Mouse (Mus musculus) intestine, postnatal 0 days (tissue): ENCODE data around the gene Fgfr2. TPM values are rescaled to one million over a fixed set of nuclear protein-coding genes. Genes with fewer than 3 reads are reported as not detected.

Experiments used
- ATAC-seq: fragments of 200-750 bp; cut with Nextera tagmentation; 2 replicates; pipeline ENCODE4 v1.8.0; 2017; ENCODE audit warnings: mild to moderate bottlenecking, moderate TSS enrichment, moderate library complexity
- H3K27ac ChIP-seq: fragments of 300-500 bp; sonication (generic); 2 replicates; pipeline ENCODE4 v1.5.1; 2014; ENCODE audit warnings: mild to moderate bottlenecking, low read depth, low read length, moderate library complexity
- H3K27me3 ChIP-seq: fragments of 300-500 bp; sonication (generic); replicated peaks from 2 replicates; pipeline ENCODE4 v1.6.1; 2014; ENCODE audit warnings: low read length, mixed read lengths; ENCODE audit not compliant: control insufficient read depth, insufficient read depth
- H3K36me3 ChIP-seq: fragments of 300-500 bp; sonication (generic); 2 replicates; pipeline ENCODE4 v1.6.1; 2014; ENCODE audit warnings: mild to moderate bottlenecking, moderate library complexity; ENCODE audit not compliant: control insufficient read depth, insufficient read depth
- H3K4me1 ChIP-seq: fragments of 300-500 bp; sonication (generic); replicated peaks from 2 replicates; pipeline ENCODE4 v1.6.1; 2014; ENCODE audit warnings: antibody characterized with exemption, low read length, mixed read lengths; ENCODE audit not compliant: control insufficient read depth, insufficient read depth
- H3K4me2 ChIP-seq: fragments of 300-500 bp; sonication (generic); replicated peaks from 2 replicates; pipeline ENCODE4 v1.6.1; 2014; ENCODE audit warnings: low read depth, mild to moderate bottlenecking, moderate library complexity
- H3K4me3 ChIP-seq: fragments of 300-500 bp; sonication (generic); 2 replicates; pipeline ENCODE4 v1.5.1; 2014; ENCODE audit warnings: low read depth, low read length
- H3K9ac ChIP-seq: fragments of 300-500 bp; sonication (generic); 2 replicates; pipeline ENCODE4 v1.6.1; 2014; ENCODE audit warnings: mild to moderate bottlenecking, low read depth, low read length
- H3K9me3 ChIP-seq: fragments of 300-500 bp; sonication (generic); 2 replicates; pipeline ENCODE4 v1.6.1; 2016; ENCODE audit warnings: mixed run types; ENCODE audit not compliant: control insufficient read depth
- CTCF ChIP-seq: sonication (generic); IDR thresholded peaks from 2 replicates; pipeline ENCODE4 v1.5.1; 2016; ENCODE audit warnings: low read depth, mild to moderate bottlenecking, control low read depth, antibody characterized with exemption, moderate library complexity
- WGBS: fragments of 180-500 bp; shearing (Covaris S2); extraction: QIAGEN DNeasy Blood & Tissue Kit; methylation state at CpG from one replicate; pipeline ENCODE4 v1.1.7; 2014; 5-methylcytosine and 5-hydroxymethylcytosine counted together
- polyA plus RNA-seq: library from polyadenylated mRNA; unstranded; fragments of >200 nt; fragmentation: Nextera tagmentation; extraction: Ambion mirVana; gene quantifications from 2 replicates; pipeline ENCODE4 v1.2.1, GENCODE M21; 2015

Fgfr2 gene
- polyA plus RNA-seq, 1 experiment from 2014 or later: 29.5 TPM

DNA sequence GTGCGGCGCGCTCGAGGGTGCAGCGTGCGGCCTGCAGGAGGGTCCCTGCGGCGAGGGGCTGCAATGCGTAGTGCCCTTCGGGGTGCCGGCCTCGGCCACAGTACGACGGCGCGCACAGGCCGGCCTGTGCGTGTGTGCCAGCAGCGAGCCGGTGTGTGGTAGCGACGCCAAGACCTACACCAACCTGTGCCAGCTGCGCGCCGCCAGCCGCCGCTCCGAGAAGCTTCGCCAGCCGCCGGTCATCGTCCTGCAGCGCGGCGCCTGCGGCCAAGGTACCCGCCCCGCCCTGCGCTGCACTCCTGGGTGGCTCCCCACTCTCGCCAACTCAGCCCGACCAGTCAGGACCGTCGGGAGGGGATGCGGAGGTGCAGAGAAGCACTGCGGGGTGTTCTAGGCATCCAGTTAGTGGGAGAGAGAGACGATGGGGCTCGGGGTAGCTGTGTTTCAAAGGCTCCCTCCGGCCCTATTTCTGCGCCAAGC lies 2186.6 kb downstream of the Fgfr2 start:
- H3K4me1 ChIP-seq: no peaks in the 10 kb centered on the region; the same call in 1 of the 2 replicates
- no peak for TF ChIP-seq CTCF
- H3K4me3 ChIP-seq: peak overlapping the region; percentile 55
- H3K27me3 ChIP-seq: peaks cover 56% of the 10 kb centered on the region
- no peak for ATAC-seq
- H3K4me2 ChIP-seq: peak overlapping the region; percentile 82
- 2% methylated on average over 47 of the region's 49 CpGs for WGBS
- no peaks in the 10 kb centered on the region for H3K36me3 ChIP-seq
- no peaks in the 10 kb centered on the region for H3K9me3 ChIP-seq
- no peak overlapping the region for H3K9ac ChIP-seq
- H3K27ac ChIP-seq: no peak overlapping the region

DNA sequence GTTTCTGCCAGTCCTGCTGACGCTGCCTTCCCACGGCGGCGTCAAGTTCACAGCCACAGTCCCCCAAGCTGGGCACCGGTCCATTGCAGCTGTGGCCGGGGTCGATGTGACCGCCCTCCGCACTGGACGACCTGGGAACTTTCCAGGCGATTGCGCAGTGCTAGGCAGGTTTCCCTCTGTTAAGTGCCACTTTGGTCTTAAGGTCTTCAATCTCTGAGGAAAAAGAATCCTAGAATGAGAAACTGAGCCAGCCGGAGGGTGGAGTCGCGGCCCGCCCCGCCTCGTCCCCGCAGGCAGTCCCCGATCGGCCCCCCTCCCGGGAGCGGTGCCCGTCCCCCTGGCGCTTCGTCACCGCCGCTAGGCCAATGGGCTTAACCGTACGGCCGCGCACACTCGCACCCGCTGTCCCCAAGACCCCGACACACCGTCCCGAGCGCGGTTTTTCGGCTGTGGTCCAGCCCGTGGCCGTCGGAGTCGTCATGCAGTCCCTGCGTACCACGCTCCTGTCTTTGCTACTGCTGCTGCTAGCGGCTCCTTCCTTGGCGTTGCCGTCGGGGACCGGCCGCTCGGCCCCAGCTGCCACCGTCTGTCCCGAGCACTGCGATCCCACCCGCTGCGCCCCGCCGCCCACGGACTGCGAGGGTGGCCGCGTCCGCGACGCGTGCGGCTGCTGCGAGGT lies 2187.2 kb downstream of the Fgfr2 start, which contains the start of gene Htra1:
Gene Htra1, plus strand, starts transcription at position 319 of the 679 bp plus-strand sequence.
- TF ChIP-seq CTCF: no peak
- no peaks in the 10 kb centered on the region; the same call in 1 of the 2 replicates for H3K4me1 ChIP-seq
- no peak within 1 kb of the TSS for H3K9ac ChIP-seq
- H3K9me3 ChIP-seq: no peaks in the 10 kb centered on the region
- H3K4me2 ChIP-seq: peak within 1 kb of the TSS; percentile 82
- H3K27me3 ChIP-seq: peaks cover 56% of the 10 kb centered on the region
- H3K4me3 ChIP-seq: peak within 1 kb of the TSS; percentile 55
- H3K36me3 ChIP-seq: no peaks in the 10 kb centered on the region
- WGBS: under 1% methylated on average over 69 of the region's 70 CpGs
- no peak within 1 kb of the TSS for H3K27ac ChIP-seq
- no peak for ATAC-seq

DNA sequence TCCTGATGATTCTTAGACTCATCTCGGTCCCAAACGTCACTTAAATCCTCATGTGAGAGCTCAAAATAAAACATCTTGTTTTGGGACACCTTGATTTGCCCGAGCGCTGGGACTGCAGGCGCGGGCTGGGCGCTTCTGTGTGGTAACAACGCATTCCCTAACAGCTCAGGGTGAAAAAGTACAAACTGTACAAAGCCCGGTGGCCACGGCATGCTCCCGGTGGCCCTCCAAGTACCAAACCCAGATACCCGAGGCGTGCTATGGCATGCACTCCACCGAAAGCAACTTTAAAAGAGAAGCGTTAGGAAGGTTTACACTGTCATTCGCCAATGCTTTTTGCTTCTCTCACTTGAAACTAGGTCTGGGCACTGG lies 2187.7 kb downstream of the Fgfr2 start:
- Histone ChIP-seq H3K27ac (no peak overlapping the region), H3K9ac (no peak overlapping the region), H3K4me1 (no peaks in the 10 kb centered on the region; the same call in 1 of the 2 replicates), H3K27me3 (peaks cover 56% of the 10 kb centered on the region), H3K36me3 (no peaks in the 10 kb centered on the region), H3K4me3 (peak overlapping the region; percentile 55), H3K4me2 (peak overlapping the region; percentile 82), H3K9me3 (no peaks in the 10 kb centered on the region)
- no peak for ATAC-seq
- 10% methylated on average over 16 of the region's 16 CpGs for WGBS
- no peak for TF ChIP-seq CTCF

DNA sequence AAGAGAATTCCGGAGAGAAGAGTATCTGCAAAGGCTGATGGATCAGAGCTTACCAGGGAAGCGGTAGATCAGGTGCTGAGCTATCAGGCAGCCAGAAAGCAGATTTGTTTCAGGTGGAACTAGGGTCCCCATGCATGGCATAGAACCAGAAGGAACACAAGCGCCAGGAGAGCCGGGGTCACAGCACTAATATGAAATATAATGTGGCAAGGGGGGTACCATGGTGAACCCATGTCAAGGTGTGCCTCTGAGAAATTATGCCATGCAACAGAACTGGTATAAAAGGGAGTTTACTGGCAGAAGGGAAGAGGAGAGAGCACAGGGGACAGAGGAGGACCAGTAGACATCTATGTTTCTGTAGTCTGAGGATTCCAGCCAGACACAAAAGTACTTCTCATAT lies 2188.5 kb downstream of the Fgfr2 start:
- H3K4me1 ChIP-seq: no peaks in the 10 kb centered on the region; the same call in 1 of the 2 replicates
- TF ChIP-seq CTCF: no peak
- 87% methylated on average over 4 of the region's 4 CpGs for WGBS
- no peaks in the 10 kb centered on the region for H3K36me3 ChIP-seq
- H3K9ac ChIP-seq: no peak overlapping the region
- no peak overlapping the region for H3K27ac ChIP-seq
- H3K4me2 ChIP-seq: no peak overlapping the region
- no peak overlapping the region for H3K4me3 ChIP-seq
- peaks cover 56% of the 10 kb centered on the region for H3K27me3 ChIP-seq
- no peak for ATAC-seq
- no peaks in the 10 kb centered on the region for H3K9me3 ChIP-seq

DNA sequence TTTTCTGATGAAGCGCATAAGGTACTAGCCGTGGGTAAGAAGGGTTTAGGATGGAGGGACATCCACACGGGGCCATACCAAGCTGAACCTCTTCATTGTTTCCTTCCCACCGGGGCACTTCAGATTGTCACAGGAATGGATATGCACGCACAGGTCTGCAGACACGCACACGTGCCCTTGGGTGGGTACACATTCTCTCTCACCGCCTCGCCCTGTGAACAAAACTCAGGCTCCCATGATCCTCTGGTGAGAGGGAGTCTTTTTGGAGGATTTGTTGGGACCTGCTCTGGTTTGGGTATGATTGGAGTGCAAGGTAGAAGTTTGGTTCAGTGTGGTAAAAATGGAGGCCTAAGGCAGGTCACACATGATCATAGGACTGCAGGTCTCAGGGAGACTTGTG lies 2190.2 kb downstream of the Fgfr2 start:
- H3K9ac ChIP-seq: no peak overlapping the region
- ATAC-seq: no peak
- H3K9me3 ChIP-seq: no peaks in the 10 kb centered on the region
- no peak for TF ChIP-seq CTCF
- no peaks in the 10 kb centered on the region; the same call in 1 of the 2 replicates for H3K4me1 ChIP-seq
- no peak overlapping the region for H3K4me2 ChIP-seq
- H3K27ac ChIP-seq: no peak overlapping the region
- H3K36me3 ChIP-seq: no peaks in the 10 kb centered on the region
- WGBS: 84% methylated on average over 9 of the region's 9 CpGs
- H3K4me3 ChIP-seq: no peak overlapping the region
- H3K27me3 ChIP-seq: peaks cover 46% of the 10 kb centered on the region

DNA sequence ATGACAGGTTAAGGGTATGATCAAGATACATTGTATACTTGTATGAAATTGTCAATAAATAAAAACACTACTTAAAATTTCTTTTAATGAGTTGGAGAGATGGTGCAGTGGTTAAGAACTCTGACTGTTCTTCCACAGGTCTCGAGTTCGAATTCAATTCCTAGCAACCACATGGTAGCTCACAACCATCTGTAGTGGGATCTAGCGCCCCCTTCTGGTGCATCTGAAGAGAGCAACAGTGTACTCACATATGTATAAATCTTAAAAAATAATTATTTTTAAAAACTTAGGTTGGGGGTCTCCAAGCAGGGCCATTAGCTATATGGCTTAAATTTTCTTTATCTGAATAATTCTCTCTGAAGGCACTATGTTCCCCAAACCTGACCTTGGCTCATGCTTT lies 2192.7 kb downstream of the Fgfr2 start:
- no peak overlapping the region for H3K4me3 ChIP-seq
- peaks cover 21% of the 10 kb centered on the region for H3K27me3 ChIP-seq
- ATAC-seq: no peak
- H3K4me1 ChIP-seq: no peaks in the 10 kb centered on the region
- peak; percentile 45 for TF ChIP-seq CTCF
- no peaks in the 10 kb centered on the region for H3K9me3 ChIP-seq
- H3K9ac ChIP-seq: no peak overlapping the region
- no peak overlapping the region for H3K27ac ChIP-seq
- 66% methylated on average over 3 of the region's 3 CpGs for WGBS
- H3K4me2 ChIP-seq: no peak overlapping the region
- no peaks in the 10 kb centered on the region for H3K36me3 ChIP-seq
